16 mouse cellular contexts compared by ENCODE assay signal in the genomic region with DNA sequence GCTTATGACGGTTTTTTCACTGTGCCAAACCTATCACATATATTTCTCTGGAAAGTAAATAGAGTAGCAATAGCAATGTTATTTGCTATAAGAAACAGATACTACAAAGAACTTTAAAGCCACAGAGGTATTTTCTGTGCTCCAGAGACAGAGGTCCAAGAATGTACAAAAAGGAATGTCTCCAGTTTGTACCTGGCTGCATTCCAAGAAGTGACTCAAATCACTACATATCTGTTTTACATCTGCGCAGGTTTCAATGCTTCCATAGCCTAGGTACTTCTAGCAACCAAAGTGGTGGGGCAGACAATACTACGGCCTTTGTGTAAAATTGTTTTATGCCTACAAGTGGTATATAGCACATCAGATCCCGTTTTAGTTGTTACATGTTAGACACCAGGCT.
"Had no signal": no experiment of that assay in that cellular context is flagged by ENCODE, and none has a peak within 500 bp of the region (broad histone marks: within the 10 kb centered on the region; RNA-seq: fewer than 3 reads in every experiment).

No protein-coding gene starts in this region.

- H3K9ac ChIP-seq: liver, embryonic 13.5 days; liver, postnatal 0 days; midbrain, embryonic 15.5 days; neural tube, embryonic 12.5 days had no signal

- H3K27me3 ChIP-seq: liver, embryonic 13.5 days; megakaryocyte, embryonic 14.5 days; midbrain, embryonic 15.5 days; neural tube, embryonic 12.5 days had no signal

- DNase-seq: kidney, adult 11 months; kidney, adult 9 months; kidney, postnatal 36 days; left cerebral cortex, postnatal 4 days; liver; liver, embryonic 13.5 days; liver, postnatal 0 days; thymus, postnatal 4 days had no signal

- H3K27ac ChIP-seq: kidney, postnatal 0 days; layer of hippocampus, adult 2 months; liver, embryonic 13.5 days; macrophage; midbrain, embryonic 15.5 days; neural tube, embryonic 12.5 days; stomach, postnatal 0 days had no signal

- H3K9me3 ChIP-seq: liver, embryonic 13.5 days; megakaryocyte, embryonic 14.5 days; midbrain, embryonic 15.5 days; neural tube, embryonic 12.5 days had no signal

- H3K4me3 ChIP-seq: layer of hippocampus, adult 2 months; liver, embryonic 13.5 days; megakaryocyte, embryonic 14.5 days; midbrain, embryonic 15.5 days; neural tube, embryonic 12.5 days had no signal

- H3K4me1 ChIP-seq: liver, embryonic 13.5 days; megakaryocyte, embryonic 14.5 days; midbrain, embryonic 15.5 days; neural tube, embryonic 12.5 days had no signal

- H3K36me3 ChIP-seq: liver, embryonic 13.5 days; midbrain, embryonic 15.5 days; neural tube, embryonic 12.5 days had no signal

- ATAC-seq: liver, postnatal 0 days; midbrain, embryonic 15.5 days had no signal

- H3K4me2 ChIP-seq: liver, embryonic 13.5 days; midbrain, embryonic 11.5 days; midbrain, embryonic 15.5 days; neural tube, embryonic 12.5 days had no signal
